Mouse (Mus musculus) thymus, postnatal 36 days (tissue): Measurements from ENCODE around the gene Zfp950.
"Not testable (repeated sequence)": the region's sequence is repeated elsewhere in the genome, so short reads cannot be mapped to it uniquely, and the experiment has no call there.

Experiments used
- DNase-seq, 2 experiments: peaks; one replicate each; pipeline ENCODE4 v3.0.0; 2022; ENCODE audit warnings: mixed read lengths in 2 of 2

The Zfp950 gene

GRCm38 (mm10) chr19:61140342-61141206 lies at the start of gene Zfp950:
Gene Zfp950 (minus strand): TSS chr19:61140840.
- DNase-seq: peak; percentile 73 to 83

GRCm38 (mm10) chr19:61183590-61183989 lies 43.0 kb upstream of the Zfp950 start, which contains the start of gene Gm6020:
Gene Gm6020 (plus strand): TSS chr19:61183890.
- not testable (repeated sequence) for DNase-seq

GRCm38 (mm10) chr19:61175756-61176324 lies 35.2 kb upstream of the Zfp950 start, which contains the start of gene Gm7102:
Gene Gm7102 (minus strand): TSS chr19:61176309.
- DNase-seq: peak; percentile 4 to 7

GRCm38 (mm10) chr19:61151701-61152420 lies 11.2 kb upstream of the Zfp950 start:
- no peak for DNase-seq

- peak; percentile 10 to 16 for DNase-seq
These were observed 10.7 kb upstream of the Zfp950 start for GRCm38 (mm10) chr19:61151372-61151700.

DNA sequence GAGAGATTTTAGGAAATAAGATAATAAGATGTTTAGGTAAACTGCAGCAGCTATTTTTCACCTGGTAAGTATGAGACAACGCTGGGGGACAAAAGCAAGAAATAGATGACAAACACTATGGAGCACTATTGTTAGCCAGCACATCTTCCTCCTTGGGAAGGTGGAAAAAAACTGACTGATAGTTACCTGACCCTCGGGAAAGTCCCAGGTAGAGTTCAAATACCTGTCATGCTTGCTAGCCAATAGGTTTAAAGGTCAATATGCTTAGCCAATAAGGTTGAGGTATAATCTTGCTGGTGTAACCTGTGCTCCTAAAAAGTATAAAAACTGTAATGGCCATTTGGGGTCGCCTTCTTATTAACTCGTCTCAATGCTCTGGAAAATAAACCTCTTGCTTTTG lies 659 bp upstream of the Zfp950 start:
- no peak for DNase-seq

DNA sequence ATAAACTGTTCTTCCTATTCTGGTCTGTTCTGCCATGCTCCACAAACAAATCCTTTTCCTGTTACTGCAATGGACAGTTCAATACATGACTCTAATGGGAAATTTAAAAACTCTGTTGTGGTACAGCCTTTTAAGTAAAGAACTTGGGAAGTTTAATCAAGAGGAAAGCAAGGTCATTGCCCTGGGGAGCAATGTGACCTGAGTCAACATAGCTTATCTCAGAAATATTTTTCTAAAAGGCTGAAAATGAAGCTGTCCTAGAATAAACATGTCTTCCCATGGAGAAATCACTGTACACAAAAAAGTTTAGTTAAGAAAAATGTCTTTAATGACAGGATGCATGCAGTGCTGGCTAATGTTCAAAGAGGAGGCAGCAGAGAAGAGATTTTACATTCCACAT lies 2.0 kb downstream of the Zfp950 start:
- no peak for DNase-seq

DNA sequence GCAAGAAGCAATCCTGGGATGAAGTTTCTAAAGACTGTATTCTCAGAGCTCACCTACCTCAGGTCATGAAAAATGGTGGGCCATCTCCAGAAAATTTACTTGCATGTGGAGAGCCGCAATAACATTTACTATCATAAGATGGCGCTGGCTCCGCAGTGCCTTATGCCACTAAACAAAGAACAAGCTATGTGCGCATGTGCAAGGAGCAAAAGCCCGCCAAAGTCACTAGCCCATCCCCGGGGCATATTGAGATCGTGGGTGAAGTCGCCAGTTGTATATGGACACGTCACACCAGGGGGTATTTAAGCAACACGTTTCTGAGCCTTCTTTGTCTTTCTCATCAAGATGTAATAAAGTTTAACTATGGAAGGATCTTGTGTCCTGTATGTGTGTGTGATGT lies 9.5 kb downstream of the Zfp950 start:
- DNase-seq: no peak

DNA sequence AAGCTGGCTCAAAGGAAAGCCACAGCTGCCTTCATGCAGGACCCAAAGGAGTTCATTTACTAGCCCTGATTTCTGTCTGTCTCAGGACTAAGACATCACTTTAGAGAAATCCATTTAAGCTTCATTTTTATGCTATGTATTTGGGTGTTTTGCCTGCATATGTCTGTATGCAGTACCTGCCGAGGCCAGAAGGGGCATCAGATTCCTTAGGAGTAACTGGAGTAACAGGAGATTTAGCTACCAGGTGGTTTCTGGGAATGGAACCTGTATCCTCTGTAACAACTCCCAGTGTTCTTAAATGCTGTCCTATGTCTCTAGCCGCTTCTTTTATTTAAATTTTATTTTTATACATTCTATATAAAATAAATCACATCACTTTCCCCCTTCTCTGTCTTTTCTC lies 30.5 kb downstream of the Zfp950 start:
- DNase-seq: peak; percentile 22 to 26

DNA sequence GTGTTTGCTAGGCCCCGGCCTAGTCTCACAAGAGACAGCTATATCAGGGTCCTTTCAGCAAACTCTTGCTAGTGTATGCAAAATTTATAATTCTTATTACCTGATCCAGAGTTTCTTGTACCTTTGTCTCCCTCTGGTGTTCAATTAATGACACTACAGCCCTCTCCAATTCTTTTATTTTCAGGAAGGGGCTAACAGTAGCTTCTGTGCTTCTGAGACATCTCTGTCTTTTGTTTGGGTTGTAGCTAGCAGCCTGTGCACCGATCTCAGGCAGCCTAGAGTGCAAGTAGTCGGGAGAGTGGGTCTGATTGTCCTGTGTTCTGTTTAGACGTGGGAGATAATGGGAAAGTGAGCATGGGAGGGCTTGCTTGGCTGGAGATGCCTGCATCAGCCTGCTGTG lies 42.9 kb downstream of the Zfp950 start:
- no peak for DNase-seq

DNA sequence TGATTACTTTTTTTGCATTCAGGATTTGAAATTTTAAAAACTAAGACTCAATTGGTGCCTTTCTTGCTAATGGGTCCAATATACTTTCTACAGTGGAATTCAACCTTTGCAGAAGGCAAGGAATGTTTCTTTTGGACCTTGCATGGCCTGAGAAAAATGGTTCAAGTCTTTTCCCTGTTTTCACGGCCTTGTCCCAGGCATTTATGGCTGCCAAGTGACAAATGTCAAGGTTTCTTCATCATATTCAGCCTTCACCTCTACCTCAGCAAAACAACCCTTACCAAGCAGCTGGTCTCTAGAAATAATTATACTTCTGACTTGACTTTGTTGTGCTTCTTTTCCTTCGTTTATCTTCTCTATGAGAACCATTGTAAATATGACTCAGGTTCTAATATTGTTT lies 43.9 kb downstream of the Zfp950 start:
- no peak for DNase-seq

GRCm38 (mm10) chr19:61090541-61090940 lies 50.1 kb downstream of the Zfp950 start:
- DNase-seq: no peak

- no peak for DNase-seq
These were observed 51.6 kb downstream of the Zfp950 start for GRCm38 (mm10) chr19:61089001-61089400.

DNA sequence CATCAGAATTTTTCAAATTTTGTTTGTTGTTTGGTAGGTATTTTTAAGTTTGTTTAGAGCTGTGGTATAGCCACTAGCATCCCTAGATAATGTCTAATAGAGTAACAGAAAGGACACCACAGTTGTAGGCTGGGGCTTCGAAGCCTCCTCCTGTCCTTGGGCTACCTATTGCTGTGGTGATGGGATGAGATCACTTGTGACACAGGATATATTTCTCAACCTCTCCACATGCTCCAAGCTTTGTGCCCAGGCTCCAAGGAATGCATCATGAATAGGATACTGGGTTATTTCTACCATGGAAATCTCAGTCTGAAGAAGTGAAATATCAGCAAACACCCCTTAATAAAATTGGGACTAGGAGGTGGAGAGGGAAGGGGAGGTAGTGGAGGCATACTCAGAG lies 52.9 kb downstream of the Zfp950 start:
- no peak for DNase-seq

DNA sequence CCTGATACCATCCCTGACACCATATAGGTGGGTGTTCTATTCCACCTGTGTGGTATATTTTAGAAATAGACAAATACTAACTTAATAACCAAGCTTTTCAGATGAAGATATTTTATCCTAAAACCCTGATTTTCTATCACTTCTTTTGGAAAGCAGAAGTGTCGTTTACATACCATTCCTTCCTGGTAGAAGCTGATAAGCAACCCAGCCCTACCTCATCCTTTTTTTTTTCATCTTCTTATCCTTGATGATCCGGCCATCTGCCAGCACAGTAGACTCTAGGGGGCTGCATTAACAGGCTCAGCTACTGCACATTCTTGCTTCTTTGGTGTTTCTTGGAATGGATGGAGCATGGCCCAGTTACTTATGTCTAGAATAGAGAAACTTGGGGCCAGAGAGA lies 55.4 kb downstream of the Zfp950 start:
- no peak for DNase-seq

- peak; percentile 75 to 81 for DNase-seq
These were observed 56.3 kb downstream of the Zfp950 start for GRCm38 (mm10) chr19:61084149-61084940.

DNA sequence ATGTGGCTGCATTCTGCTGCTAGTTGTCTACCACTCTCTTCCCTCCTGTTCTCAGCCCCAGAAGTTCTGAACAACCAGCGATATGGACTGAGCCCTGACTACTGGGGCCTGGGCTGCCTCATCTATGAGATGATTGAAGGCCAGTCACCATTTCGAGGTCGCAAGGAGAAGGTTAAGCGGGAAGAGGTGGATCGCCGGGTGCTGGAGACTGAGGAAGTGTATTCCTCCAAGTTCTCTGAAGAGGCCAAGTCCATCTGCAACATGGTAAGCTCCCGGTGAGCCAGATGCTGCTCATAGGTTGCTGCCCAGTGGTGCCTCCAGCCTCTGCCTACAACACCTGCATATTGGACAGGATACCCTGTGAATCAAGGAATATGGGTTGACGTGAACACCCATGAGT lies 57.6 kb downstream of the Zfp950 start:
- no peak for DNase-seq

DNA sequence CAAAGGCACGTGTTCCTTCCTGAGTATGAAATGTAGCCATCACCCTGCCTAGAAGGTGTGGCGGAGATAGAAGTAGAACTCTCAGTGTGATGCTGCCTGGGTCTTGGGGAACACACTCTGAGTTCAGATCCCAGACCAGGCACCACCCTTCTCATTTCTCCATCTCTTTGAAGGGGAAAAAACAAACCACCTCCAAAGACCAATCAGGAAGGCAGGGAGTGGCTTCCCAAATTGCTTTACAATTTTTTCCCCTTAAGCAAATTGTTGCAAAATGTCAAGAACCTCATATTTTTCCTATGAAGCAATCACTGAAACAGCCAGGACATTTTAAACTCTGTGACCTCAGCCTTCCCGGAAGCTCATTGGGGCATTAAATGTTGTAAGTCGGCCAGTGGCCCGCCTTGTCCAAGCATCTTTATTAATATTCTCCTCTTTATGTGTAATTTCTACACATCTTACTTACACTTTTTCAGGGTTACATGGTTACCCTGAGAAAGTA lies 60.3 kb downstream of the Zfp950 start:
- DNase-seq: no peak

- no peak for DNase-seq
These were observed 62.0 kb downstream of the Zfp950 start for GRCm38 (mm10) chr19:61078622-61079021.

DNA sequence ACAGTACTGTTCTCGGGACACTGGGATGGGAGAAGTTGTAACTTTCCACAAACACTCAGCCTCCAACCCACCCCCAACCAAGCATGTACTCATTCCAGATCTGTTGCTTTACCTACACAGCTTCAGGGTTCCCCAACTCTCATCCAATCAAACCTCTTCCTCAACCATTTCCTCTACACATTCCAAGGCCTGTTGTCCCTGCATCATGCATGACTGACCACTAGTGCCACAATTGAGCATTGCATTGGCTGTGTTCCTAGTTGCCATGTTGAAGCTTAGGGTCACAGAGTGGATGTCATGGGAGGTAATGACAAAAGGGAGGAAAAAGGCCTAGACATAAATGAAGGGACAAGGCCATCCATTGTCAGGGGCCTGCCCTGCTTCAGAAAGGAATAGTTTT lies 75.6 kb downstream of the Zfp950 start:
- DNase-seq: no peak

DNA sequence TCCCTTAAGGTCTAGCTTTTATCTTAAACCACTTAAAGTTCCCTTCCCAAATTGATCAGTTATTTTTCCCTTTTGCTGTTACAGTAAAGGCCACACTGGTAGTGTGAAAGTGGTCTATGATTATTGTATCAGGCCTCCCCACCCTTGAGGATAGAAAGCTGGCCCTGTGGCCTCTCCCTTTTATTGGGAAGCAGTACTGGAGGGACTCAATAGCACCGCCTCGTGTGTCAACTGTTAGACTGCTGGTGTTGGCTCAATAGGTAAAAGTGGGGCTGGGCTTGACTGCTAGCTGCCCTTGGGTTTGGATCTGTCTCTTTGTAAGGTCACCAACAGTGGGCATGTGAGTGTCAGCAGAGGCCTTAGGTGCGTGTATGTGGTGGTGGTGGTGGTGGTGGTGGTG lies 76.3 kb downstream of the Zfp950 start:
- DNase-seq: no peak

DNA sequence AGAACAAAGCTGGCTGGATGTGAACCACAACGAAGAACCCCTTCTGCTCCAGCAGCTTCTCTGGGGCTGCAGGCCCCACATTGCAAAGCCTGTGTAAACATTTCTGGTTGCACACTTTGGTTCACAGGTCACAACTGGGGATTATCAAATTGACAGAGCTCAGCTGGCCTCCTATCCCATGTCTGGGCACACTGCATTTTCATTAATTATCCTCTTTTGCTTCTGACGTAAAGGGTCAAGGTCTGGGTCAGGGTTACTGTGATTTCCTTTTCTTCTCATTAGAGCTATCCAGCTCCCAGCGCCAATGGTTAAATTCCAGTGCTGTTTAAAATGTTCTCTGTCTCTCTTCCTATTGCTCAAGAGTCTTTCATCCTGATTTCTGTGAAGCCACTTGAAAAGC lies 83.1 kb downstream of the Zfp950 start:
- DNase-seq: no peak
